Mouse (Mus musculus) bone marrow, adult 2 months (tissue): ENCODE measurements around the gene Hck.

Experiments
- CTCF ChIP-seq: fragments of 200-500 bp; IDR thresholded peaks from 2 replicates; pipeline ENCODE4 v1.5.1; 2011; ENCODE audit warnings: low read length, control low read depth; ENCODE audit not compliant: control insufficient read depth, insufficient read depth
- POLR2A ChIP-seq: fragments of 200-500 bp; IDR thresholded peaks from 2 replicates; pipeline ENCODE4 v1.6.1; 2011; ENCODE audit warnings: low read depth, mild to moderate bottlenecking, control low read depth, low read length, borderline replicate concordance; ENCODE audit not compliant: control insufficient read depth

DNA sequence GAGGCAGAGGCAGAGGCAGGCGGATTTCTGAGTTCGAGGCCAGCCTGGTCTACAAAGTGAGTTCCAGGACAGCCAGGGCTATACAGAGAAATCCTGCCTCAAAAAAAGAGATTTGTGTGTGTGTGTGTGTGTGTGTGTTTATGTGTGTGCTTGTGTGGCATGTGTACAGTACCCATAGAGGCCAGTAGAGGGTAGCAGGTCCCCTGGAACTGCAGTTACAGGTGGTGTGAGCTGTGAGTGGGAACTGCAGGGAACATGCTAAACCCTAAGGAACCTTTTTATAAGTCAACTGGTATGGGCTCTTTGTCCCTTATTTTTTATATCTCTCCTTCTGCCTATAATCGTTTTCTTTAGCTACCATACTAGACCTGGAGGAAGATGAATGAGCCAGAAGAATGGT is 49.0 kb downstream of the Hck start:
- peak; percentile 51; the same call in 1 of the 2 replicates for TF ChIP-seq CTCF
- no peak for TF ChIP-seq POLR2A
